Mouse (Mus musculus) embryonic facial prominence, embryonic 15.5 days (tissue): ENCODE data around the gene Marveld2. TPM values are rescaled to one million over a fixed set of nuclear protein-coding genes. Genes with fewer than 3 reads are reported as not detected.

Source experiments
- ATAC-seq: fragments of 200-750 bp; cut with Nextera tagmentation; 2 replicates; pipeline ENCODE4 v1.8.0; 2017; ENCODE audit warnings: low read depth, moderate TSS enrichment; ENCODE audit not compliant: insufficient number of reproducible peaks, low FRiP score, low TSS enrichment
- H3K27ac ChIP-seq: fragments of 300-500 bp; sonication (generic); replicated peaks from 2 replicates; pipeline ENCODE4 v1.5.1; 2015; ENCODE audit warnings: mild to moderate bottlenecking, inconsistent platforms
- H3K27me3 ChIP-seq: fragments of 300-500 bp; sonication (generic); 2 replicates; pipeline ENCODE4 v1.6.1; 2015; ENCODE audit warnings: inconsistent platforms
- H3K36me3 ChIP-seq: fragments of 300-500 bp; sonication (generic); 2 replicates; pipeline ENCODE4 v1.6.1; 2015; ENCODE audit warnings: mild to moderate bottlenecking, inconsistent platforms
- H3K4me1 ChIP-seq: fragments of 300-500 bp; sonication (generic); 2 replicates; pipeline ENCODE4 v1.6.1; 2015; ENCODE audit warnings: inconsistent platforms
- H3K4me2 ChIP-seq: fragments of 300-500 bp; sonication (generic); replicated peaks from 2 replicates; pipeline ENCODE4 v1.6.1; 2015; ENCODE audit warnings: mild to moderate bottlenecking, inconsistent platforms
- H3K4me3 ChIP-seq: fragments of 300-500 bp; sonication (generic); replicated peaks from 2 replicates; pipeline ENCODE4 v1.5.1; 2015; ENCODE audit warnings: mild to moderate bottlenecking, inconsistent platforms
- H3K9ac ChIP-seq: fragments of 300-500 bp; sonication (generic); 2 replicates; pipeline ENCODE4 v1.6.1; 2015; ENCODE audit warnings: inconsistent platforms
- H3K9me3 ChIP-seq: fragments of 300-500 bp; sonication (generic); replicated peaks from 2 replicates; pipeline ENCODE4 v1.6.1; 2016; ENCODE audit warnings: inconsistent platforms
- WGBS: fragments of 180-500 bp; shearing (Covaris S2); methylation state at CpG from one replicate; pipeline ENCODE4 v1.1.7; 2015; 5-methylcytosine and 5-hydroxymethylcytosine counted together
- polyA plus RNA-seq: library from polyadenylated mRNA; unstranded; fragments of >200 nt; fragmentation: Nextera tagmentation; extraction: Ambion mirVana; gene quantifications from 2 replicates; pipeline ENCODE4 v1.2.1, GENCODE M21; 2015

The Marveld2 gene
- polyA plus RNA-seq, 1 experiment from 2014 or later = 8.1 TPM

DNA sequence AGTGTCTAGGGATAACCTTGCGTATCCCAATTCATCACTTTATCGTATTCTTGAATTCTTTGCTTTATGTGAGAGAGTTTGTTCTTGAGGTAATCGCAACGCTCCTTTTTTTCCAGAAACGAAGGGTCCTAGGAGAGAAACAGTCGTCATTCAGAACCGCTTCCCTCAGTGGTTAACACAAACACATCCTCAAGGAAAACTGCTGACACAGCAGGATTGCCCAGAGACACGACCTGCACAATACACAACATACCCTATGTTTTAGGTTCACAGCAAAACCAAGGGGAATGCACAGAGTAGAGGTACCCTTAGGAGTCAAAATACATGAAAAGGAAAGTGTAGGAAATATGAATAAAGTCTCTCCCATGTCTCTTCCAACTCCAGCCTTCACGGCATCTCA is 19.5 kb downstream of the Marveld2 start:
- 78% methylated on average over 9 of the region's 9 CpGs for WGBS
- H3K36me3 ChIP-seq = no peaks in the 10 kb centered on the region

DNA sequence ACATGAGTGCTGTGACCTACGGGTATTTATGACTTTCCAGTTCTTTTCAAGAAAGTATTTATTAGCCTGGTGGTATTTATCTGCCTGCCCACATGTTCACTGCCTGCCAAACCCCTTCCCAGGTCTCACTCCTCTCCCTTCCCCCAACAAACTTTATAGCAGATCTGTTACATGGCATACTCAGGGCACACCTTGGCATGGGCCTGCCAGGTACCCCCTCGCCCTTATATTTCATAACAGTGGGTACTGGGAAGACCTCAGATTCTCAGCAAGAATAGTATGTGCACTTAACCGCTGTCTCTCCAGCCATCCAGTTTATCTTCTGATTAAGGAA is 21.3 kb downstream of the Marveld2 start:
- no peaks in the 10 kb centered on the region for H3K9me3 ChIP-seq
- no peak overlapping the region for H3K4me3 ChIP-seq
- no peak overlapping the region for H3K4me2 ChIP-seq
- ATAC-seq = no peak
- no peak overlapping the region for H3K27ac ChIP-seq
- no peak overlapping the region for H3K9ac ChIP-seq
- no peaks in the 10 kb centered on the region for H3K36me3 ChIP-seq
- H3K4me1 ChIP-seq = no peaks in the 10 kb centered on the region
- WGBS = 77% methylated on average over 3 of the region's 3 CpGs
- no peaks in the 10 kb centered on the region for H3K27me3 ChIP-seq

More for the DNA sequence above, 19.5 kb downstream of the Marveld2 start:
- H3K4me3 ChIP-seq = no peak overlapping the region
- H3K9ac ChIP-seq = no peak overlapping the region
- H3K27me3 ChIP-seq = no peaks in the 10 kb centered on the region
- H3K9me3 ChIP-seq = no peaks in the 10 kb centered on the region
- H3K4me2 ChIP-seq = no peak overlapping the region
- ATAC-seq = no peak
- no peak overlapping the region for H3K27ac ChIP-seq
- no peaks in the 10 kb centered on the region for H3K4me1 ChIP-seq

DNA sequence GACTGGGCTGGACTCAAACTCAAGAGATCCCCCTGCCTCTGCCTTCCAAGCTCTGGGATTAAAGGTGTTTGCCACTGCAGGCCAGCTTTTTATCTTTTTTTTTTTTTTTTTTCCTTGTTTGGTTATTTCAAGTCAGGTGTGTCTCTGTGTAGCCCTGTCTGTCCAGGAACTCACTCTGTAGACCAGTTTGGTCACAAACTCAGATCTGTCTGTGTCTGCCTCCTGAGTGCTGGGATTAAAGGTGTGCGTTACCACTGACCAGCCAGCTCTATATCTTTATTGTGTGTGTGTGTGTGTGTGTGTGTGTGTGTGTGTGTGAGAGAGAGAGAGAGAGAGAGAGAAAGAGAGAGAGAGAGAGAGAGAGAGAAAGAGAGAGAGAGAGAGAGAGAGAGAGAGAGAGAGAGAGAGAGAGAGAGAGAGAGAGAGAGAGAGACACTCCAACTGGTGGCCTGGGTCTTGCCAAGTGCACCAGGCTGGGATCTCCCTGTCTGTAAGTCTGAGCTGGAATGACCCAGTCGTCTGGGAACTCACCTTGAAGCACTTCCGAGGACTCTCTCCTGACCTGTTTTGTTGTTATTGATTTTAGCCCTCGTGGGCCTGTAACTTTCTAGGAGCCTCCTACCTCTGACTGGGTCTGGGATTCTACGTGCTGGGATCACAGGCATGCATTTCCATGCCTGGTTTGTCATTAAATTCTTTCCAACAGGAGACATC is 21.8 kb downstream of the Marveld2 start:
- 68% methylated on average over 5 of the region's 5 CpGs for WGBS
- Histone ChIP-seq H3K9ac (no peak overlapping the region), H3K27me3 (no peaks in the 10 kb centered on the region), H3K4me1 (no peaks in the 10 kb centered on the region), H3K36me3 (no peaks in the 10 kb centered on the region), H3K4me3 (no peak overlapping the region), H3K9me3 (no peaks in the 10 kb centered on the region), H3K4me2 (no peak overlapping the region), H3K27ac (no peak overlapping the region)
- no peak for ATAC-seq

DNA sequence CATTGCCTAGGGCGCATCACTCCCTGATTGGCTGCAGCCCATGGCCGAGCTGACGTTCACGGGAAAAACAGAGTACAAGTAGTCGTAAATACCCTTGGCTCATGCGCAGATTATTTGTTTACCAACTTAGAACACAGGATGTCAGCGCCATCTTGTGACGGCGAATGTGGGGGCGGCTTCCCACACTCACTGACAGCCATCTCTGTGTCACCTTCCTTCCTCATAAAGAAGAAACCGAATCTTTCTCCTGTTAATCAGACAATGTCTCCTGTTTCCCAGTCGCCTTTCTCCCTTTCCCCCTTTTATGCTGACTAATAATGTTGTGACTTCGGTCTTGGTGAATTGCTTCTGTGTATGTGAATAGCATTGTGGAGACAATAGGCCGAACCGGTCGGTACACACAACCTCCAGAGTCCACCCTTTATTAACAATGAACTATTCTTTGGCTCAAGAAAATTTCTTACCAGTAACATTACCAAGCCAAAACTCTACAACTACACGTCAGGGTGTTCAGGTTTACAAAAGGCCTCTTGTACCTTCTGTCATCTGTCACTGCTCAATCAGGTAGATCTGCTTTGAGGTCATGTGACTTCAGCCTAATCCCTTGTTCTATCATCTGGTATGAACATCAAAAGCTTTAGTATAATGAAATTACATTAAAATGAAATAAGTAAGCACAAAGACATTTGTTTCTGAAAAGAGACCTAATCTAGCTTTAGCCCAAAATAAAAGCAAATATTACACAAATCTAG is 22.6 kb downstream of the Marveld2 start:
- 0 out of 2 replicates have a peak overlapping the region, but pooled peaks have one; percentile 53 for H3K27ac ChIP-seq
- ATAC-seq = no peak
- WGBS = 62% methylated on average over 11 of the region's 17 CpGs

DNA sequence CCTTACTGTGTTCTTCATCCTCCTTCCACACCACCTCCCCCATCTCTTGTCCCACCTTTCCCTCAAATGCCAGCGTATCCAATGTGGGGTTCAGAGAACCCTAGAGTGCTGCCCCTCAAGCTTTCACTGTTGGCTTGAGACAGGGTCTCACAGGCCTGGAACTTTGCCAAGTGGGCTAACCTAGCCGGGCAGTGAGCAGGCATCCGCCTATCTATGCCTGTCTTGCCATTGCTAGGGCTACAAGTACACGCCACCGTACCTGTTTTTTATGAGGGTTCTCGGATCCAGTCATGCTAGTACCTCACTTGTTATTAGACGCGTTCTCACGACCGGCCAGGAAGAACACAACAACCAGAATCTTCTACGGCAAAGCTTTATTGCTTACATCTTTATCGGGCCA is 28.1 kb downstream of the Marveld2 start:
- H3K9me3 ChIP-seq = no peaks in the 10 kb centered on the region
- no peaks in the 10 kb centered on the region for H3K27me3 ChIP-seq
- H3K36me3 ChIP-seq = no peaks in the 10 kb centered on the region
- no peak overlapping the region for H3K9ac ChIP-seq
- H3K4me3 ChIP-seq = peak overlapping the region; percentile 11; the same call in 1 of the 2 replicates
- H3K4me1 ChIP-seq = no peaks in the 10 kb centered on the region
- WGBS = 75% methylated on average over 12 of the region's 12 CpGs
- H3K4me2 ChIP-seq = 0 out of 2 replicates have a peak overlapping the region, but pooled peaks have one; percentile 17
- ATAC-seq = no peak
- H3K27ac ChIP-seq = no peak overlapping the region

More for the DNA sequence above, 22.6 kb downstream of the Marveld2 start:
- H3K9me3 ChIP-seq = no peaks in the 10 kb centered on the region
- H3K4me3 ChIP-seq = no peak overlapping the region
- H3K36me3 ChIP-seq = no peaks in the 10 kb centered on the region
- H3K4me2 ChIP-seq = no peak overlapping the region; the same call in 1 of the 2 replicates
- H3K27me3 ChIP-seq = no peaks in the 10 kb centered on the region
- H3K9ac ChIP-seq = no peak overlapping the region
- no peaks in the 10 kb centered on the region for H3K4me1 ChIP-seq

DNA sequence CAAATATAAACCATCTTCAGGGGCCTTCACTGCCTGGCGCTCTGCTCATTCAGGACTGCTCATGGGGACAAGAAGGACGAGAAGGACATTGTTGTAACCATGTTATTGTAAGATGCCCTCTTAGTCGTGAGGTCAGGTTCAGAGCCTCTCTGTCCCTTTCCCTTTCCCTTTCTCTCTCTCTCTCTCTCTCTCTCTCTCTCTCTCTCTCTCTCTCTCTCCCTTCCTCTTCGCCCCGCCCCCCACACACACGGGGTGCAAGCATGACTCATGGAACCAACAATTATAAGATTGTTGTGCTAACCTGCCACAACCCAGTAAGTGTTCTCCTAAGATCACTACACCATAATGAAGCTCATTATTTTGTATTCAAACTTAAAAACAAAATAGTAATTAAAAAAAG is 34.6 kb downstream of the Marveld2 start:
- 38% methylated on average over 6 of the region's 6 CpGs for WGBS
- Histone ChIP-seq H3K4me1 (no peaks in the 10 kb centered on the region), H3K27ac (no peak overlapping the region), H3K36me3 (no peaks in the 10 kb centered on the region), H3K9ac (no peak overlapping the region), H3K9me3 (no peaks in the 10 kb centered on the region), H3K4me3 (no peak overlapping the region), H3K27me3 (no peaks in the 10 kb centered on the region), H3K4me2 (no peak overlapping the region)
- no peak for ATAC-seq

DNA sequence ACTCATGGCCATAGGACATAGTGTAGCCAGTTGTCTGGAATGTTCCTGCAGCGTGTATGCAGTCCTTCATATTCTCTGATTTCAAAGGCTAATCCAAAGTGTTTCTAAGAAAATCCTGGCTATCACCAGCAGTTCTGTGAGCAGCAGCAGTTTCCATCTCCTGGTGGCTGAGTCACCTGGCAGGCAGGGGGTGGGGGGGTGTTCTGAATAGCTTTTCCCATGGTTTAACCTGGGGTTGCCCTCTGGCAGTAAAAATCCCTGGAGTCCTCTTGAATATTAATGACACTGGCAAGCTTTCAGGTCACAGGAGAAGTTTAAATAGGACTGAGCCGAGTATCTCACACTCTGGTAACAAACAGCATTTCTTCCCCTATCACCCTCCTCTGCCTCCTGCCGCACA is 35.1 kb downstream of the Marveld2 start:
- no peaks in the 10 kb centered on the region for H3K4me1 ChIP-seq
- WGBS = 28% methylated on average over 3 of the region's 3 CpGs
- ATAC-seq = no peak
- H3K27me3 ChIP-seq = no peaks in the 10 kb centered on the region
- H3K4me3 ChIP-seq = no peak overlapping the region
- H3K36me3 ChIP-seq = no peaks in the 10 kb centered on the region
- H3K27ac ChIP-seq = no peak overlapping the region
- H3K4me2 ChIP-seq = no peak overlapping the region
- H3K9me3 ChIP-seq = no peaks in the 10 kb centered on the region
- H3K9ac ChIP-seq = no peak overlapping the region

DNA sequence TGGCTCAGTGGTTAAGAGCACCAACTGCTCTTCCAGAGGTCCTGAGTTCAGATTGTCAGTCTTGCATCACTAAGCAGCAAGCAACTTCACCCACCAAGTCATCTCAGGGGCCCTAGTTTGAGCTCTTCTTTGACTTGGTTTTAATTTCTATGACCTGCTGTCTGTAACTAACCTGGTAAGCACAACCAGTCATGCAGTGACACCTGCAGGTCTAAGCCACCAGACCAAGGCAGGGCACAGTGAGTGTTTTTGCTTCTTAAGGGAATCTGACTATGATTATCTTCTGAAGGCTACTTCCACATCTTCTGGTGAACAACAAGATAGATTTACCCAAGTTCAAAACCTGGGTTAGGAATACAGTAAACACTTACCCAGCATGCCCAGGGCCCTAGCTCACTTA is 36.8 kb downstream of the Marveld2 start:
- Histone ChIP-seq H3K36me3 (no peaks in the 10 kb centered on the region), H3K9me3 (no peaks in the 10 kb centered on the region), H3K4me2 (no peak overlapping the region), H3K4me3 (no peak overlapping the region), H3K9ac (no peak overlapping the region), H3K27ac (no peak overlapping the region), H3K27me3 (no peaks in the 10 kb centered on the region), H3K4me1 (no peaks in the 10 kb centered on the region)
- no peak for ATAC-seq

DNA sequence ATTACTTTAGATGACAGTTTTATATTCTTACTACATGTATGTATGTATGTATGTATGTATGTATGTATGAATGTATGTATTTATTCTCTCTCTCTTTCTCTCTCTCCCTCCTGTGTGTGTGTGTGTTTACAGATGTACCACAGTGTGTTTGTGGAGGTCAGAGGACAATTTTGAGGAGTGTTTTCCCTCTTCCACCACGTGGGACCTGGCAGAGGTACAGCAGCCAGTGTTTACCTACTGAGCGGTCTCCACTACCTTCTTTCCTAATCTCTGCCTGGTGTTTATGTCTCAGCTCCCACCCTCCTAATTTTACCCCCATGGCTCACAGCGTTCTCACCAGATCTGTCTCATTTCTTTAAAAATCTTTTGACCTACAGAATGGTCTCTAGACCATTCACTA is 37.6 kb downstream of the Marveld2 start:
- H3K36me3 ChIP-seq = no peaks in the 10 kb centered on the region
- H3K4me3 ChIP-seq = no peak overlapping the region
- 49% methylated on average over 3 of the region's 3 CpGs for WGBS
- H3K27ac ChIP-seq = no peak overlapping the region
- H3K4me2 ChIP-seq = no peak overlapping the region
- no peaks in the 10 kb centered on the region for H3K27me3 ChIP-seq
- H3K9ac ChIP-seq = no peak overlapping the region
- ATAC-seq = no peak
- no peaks in the 10 kb centered on the region for H3K9me3 ChIP-seq
- no peaks in the 10 kb centered on the region for H3K4me1 ChIP-seq

DNA sequence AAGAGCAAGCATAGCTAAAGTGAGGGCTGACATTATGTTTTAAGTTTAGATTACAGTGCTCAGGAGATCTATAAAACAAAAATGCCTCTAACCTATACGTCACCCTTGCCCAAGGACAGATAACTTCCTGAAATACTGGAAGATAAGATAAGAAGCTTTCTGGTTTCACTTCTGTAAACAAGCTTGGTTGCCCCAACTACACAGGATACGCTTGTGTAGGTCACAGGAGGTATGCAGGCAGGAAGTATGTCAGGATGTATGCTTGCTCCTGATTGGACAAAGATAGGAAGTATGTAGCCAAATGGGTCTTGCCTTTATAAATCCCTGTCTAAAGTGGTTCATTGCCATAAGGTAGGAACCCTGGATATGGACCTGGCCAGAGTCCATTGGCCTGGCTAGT is 40.8 kb downstream of the Marveld2 start:
- Histone ChIP-seq H3K4me3 (no peak overlapping the region), H3K4me2 (no peak overlapping the region), H3K27me3 (no peaks in the 10 kb centered on the region), H3K9me3 (no peaks in the 10 kb centered on the region), H3K4me1 (no peaks in the 10 kb centered on the region), H3K36me3 (no peaks in the 10 kb centered on the region), H3K9ac (no peak overlapping the region), H3K27ac (no peak overlapping the region)
- ATAC-seq = no peak
- 64% methylated on average over 2 of the region's 2 CpGs for WGBS

DNA sequence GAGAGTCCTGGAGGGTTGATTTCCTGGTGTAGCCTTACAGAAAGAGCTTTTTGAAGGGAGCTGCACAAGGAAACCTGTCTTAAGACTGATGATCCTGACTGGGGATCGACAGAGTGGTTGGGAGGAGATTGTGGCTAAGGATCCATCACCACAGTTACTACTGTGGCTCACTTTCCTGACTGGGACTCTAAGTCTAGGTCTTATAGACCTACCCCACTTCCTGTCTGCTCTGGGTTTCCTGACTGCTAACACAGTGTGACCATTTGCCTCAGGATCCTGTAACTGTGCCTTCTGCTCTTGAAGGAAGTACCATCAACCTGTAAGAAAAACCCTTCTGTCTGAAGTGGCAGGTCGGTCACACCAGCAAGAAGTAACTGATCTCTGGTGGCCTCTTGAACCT is 46.1 kb downstream of the Marveld2 start:
- Histone ChIP-seq H3K27ac (no peak overlapping the region), H3K4me3 (no peak overlapping the region), H3K36me3 (no peaks in the 10 kb centered on the region), H3K4me2 (no peak overlapping the region), H3K9ac (no peak overlapping the region), H3K4me1 (no peaks in the 10 kb centered on the region), H3K9me3 (no peaks in the 10 kb centered on the region), H3K27me3 (no peaks in the 10 kb centered on the region)
- WGBS = 70% methylated on average over 2 of the region's 2 CpGs
- no peak for ATAC-seq

DNA sequence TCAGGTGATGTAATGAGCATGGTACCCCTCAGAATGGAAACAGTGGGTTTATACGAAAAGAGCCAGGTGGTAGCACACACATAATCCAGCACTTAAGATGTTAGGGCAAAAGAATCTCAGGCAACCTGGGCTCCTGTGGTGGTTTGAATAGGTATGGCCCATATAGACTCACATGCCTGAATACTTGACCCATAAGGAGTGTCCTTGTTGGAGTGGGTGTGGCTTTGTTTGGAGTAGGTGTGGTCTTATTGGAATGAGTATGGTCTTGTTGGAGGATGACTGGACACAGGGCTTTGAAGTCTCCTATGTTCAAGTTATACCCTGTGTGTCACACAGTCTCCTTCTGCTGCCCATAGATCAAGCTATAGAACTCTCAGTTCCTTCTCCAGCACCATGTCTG is 48.4 kb downstream of the Marveld2 start:
- no peaks in the 10 kb centered on the region for H3K36me3 ChIP-seq
- H3K4me1 ChIP-seq = no peaks in the 10 kb centered on the region
- H3K27ac ChIP-seq = no peak overlapping the region
- H3K27me3 ChIP-seq = no peaks in the 10 kb centered on the region
- no peaks in the 10 kb centered on the region for H3K9me3 ChIP-seq
- no peak overlapping the region for H3K4me3 ChIP-seq
- H3K9ac ChIP-seq = no peak overlapping the region
- ATAC-seq = no peak
- no peak overlapping the region for H3K4me2 ChIP-seq
- WGBS = 87% methylated on average over 1 of the region's 1 CpGs
